Mouse (Mus musculus): Measurements from ENCODE around the gene Lingo2.

GRCm38 (mm10) chr4:36081095-36081852 is 870.3 kb downstream of the Lingo2 start:
- TF ChIP-seq NELFE (IDR thresholded peaks at IDR 0.05; ENCODE audit: low read depth, low read length) = no peak
- TF ChIP-seq CTCF (conservative IDR thresholded peaks at IDR 0.05 in 1 of 2, IDR thresholded peaks at IDR 0.05 in 1 of 2; ENCODE audit: low read depth in 2 of 2, low read length in 2 of 2) = no peak
- TF ChIP-seq MAX (IDR thresholded peaks at IDR 0.05; ENCODE audit: low read length) = no peak
- no peak for TF ChIP-seq ZNF384 (IDR thresholded peaks at IDR 0.05; ENCODE audit: low read depth, low read length)
- TF ChIP-seq ELF1 (IDR thresholded peaks at IDR 0.05; ENCODE audit: low read depth, low read length) = no peak
- no peak for TF ChIP-seq EP300 (IDR thresholded peaks at IDR 0.05; ENCODE audit: low read length)
- no peak for TF ChIP-seq POLR2A (IDR thresholded peaks at IDR 0.05; ENCODE audit: low read depth, low read length)
- TF ChIP-seq USF1 (IDR thresholded peaks at IDR 0.05; ENCODE audit: low read depth, low read length) = no peak
- TF ChIP-seq UBTF (IDR thresholded peaks at IDR 0.05; ENCODE audit: low read depth, low read length) = no peak
